Mouse (Mus musculus): ENCODE data around the gene Ckm. TPM values are rescaled to one million over a fixed set of nuclear protein-coding genes. Genes with fewer than 3 reads are reported as not detected.

The Ckm gene
- not detected in 2 replicates for polyA plus RNA-seq (2014; fragmentation: Nextera tagmentation; extraction: Ambion mirVana)

DNA sequence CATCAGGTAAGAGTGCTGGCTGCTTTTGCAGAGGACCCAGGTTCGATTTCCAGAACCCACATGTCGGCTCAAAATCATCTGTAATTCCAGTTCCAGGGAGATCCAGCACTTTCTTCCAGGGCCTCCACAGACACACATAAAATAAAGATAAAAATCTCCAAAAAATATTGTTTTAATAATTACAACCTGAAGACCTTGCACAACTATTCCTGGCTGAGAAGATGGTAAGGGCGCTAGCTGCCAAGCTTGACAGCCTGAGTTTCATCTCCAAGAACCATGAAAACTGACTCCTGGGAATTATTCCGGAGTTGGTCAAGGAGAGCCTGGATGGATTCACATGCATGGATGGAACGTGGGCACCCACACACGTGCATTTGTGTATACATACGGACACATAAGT lies at the start of gene Ckm:
Gene Ckm (plus strand): TSS at position 301 of the 400 bp plus-strand sequence.
- H3K27ac ChIP-seq (ENCODE audit: low read depth, low read length): no peak within 1 kb of the TSS
- peaks cover 41% of the 10 kb centered on the region for H3K27me3 ChIP-seq (replicated peaks; ENCODE audit: control insufficient read depth, insufficient read depth, low read length)
- no peak for DNase-seq (ENCODE audit: low spot score)
- H3K36me3 ChIP-seq (ENCODE audit: control insufficient read depth, insufficient read depth, low read length): no peaks in the 10 kb centered on the region
- 51% methylated on average over 7 of the region's 7 CpGs for WGBS
- ATAC-seq: no peak
- H3K9ac ChIP-seq (ENCODE audit: low read length): peak within 1 kb of the TSS; percentile 55
- H3K4me2 ChIP-seq (ENCODE audit: low read length): peak within 1 kb of the TSS; percentile 90
- H3K4me3 ChIP-seq (ENCODE audit: low read depth, low read length): peak within 1 kb of the TSS; percentile 49
- H3K9me3 ChIP-seq (replicated peaks; ENCODE audit: control insufficient read depth, low read length): 0 out of 2 replicates have a peak, but pooled peaks cover 4% of the 10 kb centered on the region
- H3K4me1 ChIP-seq (ENCODE audit: control insufficient read depth, insufficient read depth, low read length): peaks cover 4% of the 10 kb centered on the region

DNA sequence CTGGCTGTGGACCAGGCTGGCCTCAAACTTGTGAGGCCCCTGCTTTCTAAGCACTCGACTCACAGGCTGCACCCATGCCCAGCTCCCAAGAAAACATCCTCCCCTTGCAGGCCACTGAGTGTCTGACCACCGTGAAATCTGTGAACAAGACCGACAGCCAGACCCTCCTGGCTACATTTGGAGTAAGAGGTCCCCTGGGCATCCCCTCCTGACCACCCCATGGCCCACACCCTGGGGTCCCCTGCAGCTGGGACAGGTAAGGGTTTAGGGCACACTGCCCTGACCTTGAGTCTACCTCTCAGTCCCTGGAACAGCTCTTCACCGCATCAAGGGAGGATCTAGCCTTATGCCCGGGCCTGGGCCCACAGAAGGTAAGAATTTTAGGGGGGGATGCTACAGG lies 49.6 kb upstream of the Ckm start:
- WGBS: 84% methylated on average over 5 of the region's 5 CpGs
- 0 out of 2 replicates have a peak, but pooled peaks cover 2% of the 10 kb centered on the region for H3K4me1 ChIP-seq (ENCODE audit: control insufficient read depth, insufficient read depth, low read length)
- no peak overlapping the region for H3K9ac ChIP-seq (ENCODE audit: low read length)
- ATAC-seq (no peak), DNase-seq (ENCODE audit: low spot score) (no peak)
- H3K4me2 ChIP-seq (ENCODE audit: low read length): no peak overlapping the region
- no peak overlapping the region for H3K27ac ChIP-seq (ENCODE audit: low read depth, low read length)
- no peaks in the 10 kb centered on the region for H3K9me3 ChIP-seq (replicated peaks; ENCODE audit: control insufficient read depth, low read length)
- no peak overlapping the region for H3K4me3 ChIP-seq (ENCODE audit: low read depth, low read length)
- no peaks in the 10 kb centered on the region for H3K27me3 ChIP-seq (replicated peaks; ENCODE audit: control insufficient read depth, insufficient read depth, low read length)
- H3K36me3 ChIP-seq (ENCODE audit: control insufficient read depth, insufficient read depth, low read length): peaks cover 57% of the 10 kb centered on the region

DNA sequence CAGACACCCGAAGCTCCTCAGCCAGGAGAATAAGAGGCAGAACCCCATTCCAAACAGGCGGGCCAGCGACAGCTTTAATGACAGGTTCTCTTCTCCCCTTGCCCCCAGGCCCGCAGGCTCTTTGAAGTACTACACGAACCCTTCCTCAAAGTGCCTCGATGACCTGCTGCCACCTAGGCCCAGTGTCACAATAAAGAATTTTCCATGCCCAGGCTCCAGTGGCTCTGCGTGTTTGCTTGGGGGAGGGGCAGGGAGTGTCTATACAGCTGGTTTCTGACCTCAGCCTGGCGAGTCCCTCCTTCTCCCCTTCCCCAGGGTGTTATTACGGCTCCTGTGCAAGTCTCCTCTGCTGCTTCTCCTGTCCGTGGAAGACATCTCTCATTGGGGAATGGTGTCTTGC lies 48.3 kb upstream of the Ckm start:
- ATAC-seq: no peak
- Histone ChIP-seq H3K27ac (ENCODE audit: low read depth, low read length) (no peak overlapping the region), H3K4me2 (ENCODE audit: low read length) (no peak overlapping the region), H3K27me3 (replicated peaks; ENCODE audit: control insufficient read depth, insufficient read depth, low read length) (no peaks in the 10 kb centered on the region), H3K36me3 (ENCODE audit: control insufficient read depth, insufficient read depth, low read length) (peaks cover 47% of the 10 kb centered on the region), H3K4me1 (ENCODE audit: control insufficient read depth, insufficient read depth, low read length) (peaks cover 6% of the 10 kb centered on the region; the same call in 1 of the 2 replicates), H3K4me3 (ENCODE audit: low read depth, low read length) (no peak overlapping the region), H3K9me3 (replicated peaks; ENCODE audit: control insufficient read depth, low read length) (no peaks in the 10 kb centered on the region), H3K9ac (ENCODE audit: low read length) (no peak overlapping the region)
- WGBS: 87% methylated on average over 10 of the region's 10 CpGs
- no peak for DNase-seq (ENCODE audit: low spot score)

DNA sequence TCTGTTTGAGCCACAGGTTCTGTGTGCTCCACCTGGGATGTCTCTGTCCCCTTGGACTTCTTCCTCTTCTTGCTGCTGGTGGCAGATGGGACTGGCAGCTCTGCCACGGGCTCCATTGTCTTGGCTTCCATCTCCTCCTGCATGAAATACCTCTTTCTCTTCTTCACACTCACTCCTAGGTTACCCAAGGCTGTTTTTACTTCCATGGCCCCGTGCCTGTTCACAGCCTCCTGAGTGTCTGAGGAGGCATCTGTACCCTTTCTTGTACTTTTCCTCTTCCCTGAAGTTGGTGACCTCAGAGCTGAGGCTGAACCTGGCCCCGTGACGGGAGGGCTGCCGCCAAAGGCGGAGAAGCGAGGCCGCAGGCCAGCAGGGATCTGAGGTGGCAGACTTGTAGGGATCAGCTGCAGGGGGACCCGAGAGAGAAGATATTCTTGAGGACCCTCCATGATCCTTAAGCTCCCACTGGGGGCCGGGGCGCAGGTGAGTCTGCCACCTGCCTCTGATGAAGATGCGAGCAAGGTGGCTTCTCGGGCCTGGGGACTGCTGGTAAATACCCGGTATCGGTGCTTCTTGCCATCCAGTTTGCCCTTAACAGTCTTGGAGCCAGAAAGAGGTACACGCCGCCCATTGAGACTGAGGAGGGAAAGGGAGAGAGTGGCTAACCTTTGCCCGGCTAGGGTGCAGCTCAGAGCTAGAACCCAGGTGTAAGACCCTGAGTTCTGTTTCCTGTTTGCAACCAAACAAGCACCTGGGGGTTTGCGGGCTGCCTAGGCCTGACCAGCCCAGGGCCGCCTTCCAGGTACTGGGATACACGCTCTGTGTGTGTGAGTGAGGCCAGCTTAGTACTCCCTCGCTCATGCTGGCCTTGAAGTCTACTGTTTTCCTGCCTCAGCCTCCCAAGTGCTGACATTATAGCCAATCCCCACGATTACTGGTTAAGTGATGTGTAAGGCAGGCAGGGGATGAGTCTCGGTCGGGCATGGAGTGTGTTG lies 46.9 kb upstream of the Ckm start:
- H3K9ac ChIP-seq (ENCODE audit: low read length): 0 out of 2 replicates have a peak overlapping the region, but pooled peaks have one; percentile 67
- no peak overlapping the region for H3K27ac ChIP-seq (ENCODE audit: low read depth, low read length)
- H3K9me3 ChIP-seq (replicated peaks; ENCODE audit: control insufficient read depth, low read length): no peaks in the 10 kb centered on the region
- peaks cover 9% of the 10 kb centered on the region; the same call in 1 of the 2 replicates for H3K4me1 ChIP-seq (ENCODE audit: control insufficient read depth, insufficient read depth, low read length)
- peak overlapping the region; percentile 99 for H3K4me2 ChIP-seq (ENCODE audit: low read length)
- DNase-seq (ENCODE audit: low spot score) (no peak), ATAC-seq (no peak)
- H3K27me3 ChIP-seq (replicated peaks; ENCODE audit: control insufficient read depth, insufficient read depth, low read length): no peaks in the 10 kb centered on the region
- H3K36me3 ChIP-seq (ENCODE audit: control insufficient read depth, insufficient read depth, low read length): peaks cover 35% of the 10 kb centered on the region
- H3K4me3 ChIP-seq (ENCODE audit: low read depth, low read length): no peak overlapping the region
- WGBS: 93% methylated on average over 25 of the region's 25 CpGs

DNA sequence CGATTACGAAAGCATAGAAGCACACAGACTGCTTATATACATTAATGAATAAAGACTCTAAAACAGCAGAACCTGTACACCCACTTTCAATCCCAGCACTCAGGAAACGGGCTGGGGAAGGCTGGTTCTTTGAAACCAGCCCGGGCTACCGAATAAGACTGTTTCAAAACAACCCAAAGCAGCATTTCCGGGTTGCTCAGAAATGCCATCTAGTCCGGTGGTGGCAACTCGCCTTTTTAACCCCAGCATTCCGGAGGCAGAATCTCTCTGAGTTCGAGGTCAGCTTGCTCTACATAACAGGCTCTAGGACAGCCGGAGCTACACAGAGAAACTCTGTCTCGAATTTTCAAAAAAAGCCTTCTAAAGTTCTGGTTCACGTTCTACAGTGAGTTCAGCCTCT lies 45.9 kb upstream of the Ckm start:
- H3K36me3 ChIP-seq (ENCODE audit: control insufficient read depth, insufficient read depth, low read length): peaks cover 25% of the 10 kb centered on the region
- H3K27me3 ChIP-seq (replicated peaks; ENCODE audit: control insufficient read depth, insufficient read depth, low read length): no peaks in the 10 kb centered on the region
- ATAC-seq (no peak), DNase-seq (ENCODE audit: low spot score) (no peak)
- peak overlapping the region; percentile 67 for H3K9ac ChIP-seq (ENCODE audit: low read length)
- 20% methylated on average over 13 of the region's 13 CpGs for WGBS
- peaks cover 9% of the 10 kb centered on the region; the same call in 1 of the 2 replicates for H3K4me1 ChIP-seq (ENCODE audit: control insufficient read depth, insufficient read depth, low read length)
- H3K4me3 ChIP-seq (ENCODE audit: low read depth, low read length): peak overlapping the region; percentile 55
- H3K4me2 ChIP-seq (ENCODE audit: low read length): peak overlapping the region; percentile 99
- no peak overlapping the region for H3K27ac ChIP-seq (ENCODE audit: low read depth, low read length)
- no peaks in the 10 kb centered on the region for H3K9me3 ChIP-seq (replicated peaks; ENCODE audit: control insufficient read depth, low read length)

DNA sequence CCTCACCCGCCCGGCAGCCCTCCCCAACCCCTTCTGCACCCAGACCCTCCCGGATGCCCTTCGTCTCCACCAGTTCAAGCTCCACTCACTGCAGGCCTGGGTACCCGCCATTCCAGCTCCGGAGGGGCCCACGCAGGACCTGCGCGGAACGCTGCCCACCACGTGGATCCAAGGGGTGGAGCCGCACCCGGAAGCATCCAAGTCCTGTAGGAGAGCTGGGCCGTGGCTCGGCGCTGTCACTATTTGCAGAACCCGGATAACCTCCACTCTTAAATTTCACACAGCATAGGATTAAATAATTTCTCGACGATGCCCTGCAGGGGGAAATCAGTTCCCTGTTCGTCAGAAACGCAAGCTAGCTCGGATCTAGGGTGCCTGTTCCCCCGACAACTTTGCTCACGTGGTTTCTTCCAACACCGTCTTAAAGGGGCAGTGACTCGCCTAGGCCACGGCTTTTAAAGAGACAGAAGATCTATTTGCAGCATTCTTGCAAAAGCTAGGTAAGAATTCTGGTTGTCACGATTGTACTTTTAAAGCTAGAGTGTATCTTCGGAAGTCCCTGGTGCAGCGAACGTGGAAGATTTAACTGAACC lies 45.2 kb upstream of the Ckm start, which contains the start of the genes Cd3eap and Ppp1r13l:
Gene Cd3eap (minus strand): TSS at position 185 of the 593 bp plus-strand sequence.
Gene Ppp1r13l (plus strand): TSS at position 451 of the 593 bp plus-strand sequence.
- peak within 1 kb of the TSS; percentile 30; the same call in 1 of the 2 replicates for H3K27ac ChIP-seq (ENCODE audit: low read depth, low read length)
- peaks cover 22% of the 10 kb centered on the region for H3K36me3 ChIP-seq (ENCODE audit: control insufficient read depth, insufficient read depth, low read length)
- peak within 1 kb of the TSS; percentile 55 for H3K4me3 ChIP-seq (ENCODE audit: low read depth, low read length)
- 0% methylated on average over 31 of the region's 31 CpGs for WGBS
- H3K27me3 ChIP-seq (replicated peaks; ENCODE audit: control insufficient read depth, insufficient read depth, low read length): no peaks in the 10 kb centered on the region
- H3K4me1 ChIP-seq (ENCODE audit: control insufficient read depth, insufficient read depth, low read length): peaks cover 9% of the 10 kb centered on the region; the same call in 1 of the 2 replicates
- peak within 1 kb of the TSS; percentile 67 for H3K9ac ChIP-seq (ENCODE audit: low read length)
- H3K9me3 ChIP-seq (replicated peaks; ENCODE audit: control insufficient read depth, low read length): no peaks in the 10 kb centered on the region
- DNase-seq (ENCODE audit: low spot score) (peak; percentile 94), ATAC-seq (peak; percentile 81)
- H3K4me2 ChIP-seq (ENCODE audit: low read length): peak within 1 kb of the TSS; percentile 99

DNA sequence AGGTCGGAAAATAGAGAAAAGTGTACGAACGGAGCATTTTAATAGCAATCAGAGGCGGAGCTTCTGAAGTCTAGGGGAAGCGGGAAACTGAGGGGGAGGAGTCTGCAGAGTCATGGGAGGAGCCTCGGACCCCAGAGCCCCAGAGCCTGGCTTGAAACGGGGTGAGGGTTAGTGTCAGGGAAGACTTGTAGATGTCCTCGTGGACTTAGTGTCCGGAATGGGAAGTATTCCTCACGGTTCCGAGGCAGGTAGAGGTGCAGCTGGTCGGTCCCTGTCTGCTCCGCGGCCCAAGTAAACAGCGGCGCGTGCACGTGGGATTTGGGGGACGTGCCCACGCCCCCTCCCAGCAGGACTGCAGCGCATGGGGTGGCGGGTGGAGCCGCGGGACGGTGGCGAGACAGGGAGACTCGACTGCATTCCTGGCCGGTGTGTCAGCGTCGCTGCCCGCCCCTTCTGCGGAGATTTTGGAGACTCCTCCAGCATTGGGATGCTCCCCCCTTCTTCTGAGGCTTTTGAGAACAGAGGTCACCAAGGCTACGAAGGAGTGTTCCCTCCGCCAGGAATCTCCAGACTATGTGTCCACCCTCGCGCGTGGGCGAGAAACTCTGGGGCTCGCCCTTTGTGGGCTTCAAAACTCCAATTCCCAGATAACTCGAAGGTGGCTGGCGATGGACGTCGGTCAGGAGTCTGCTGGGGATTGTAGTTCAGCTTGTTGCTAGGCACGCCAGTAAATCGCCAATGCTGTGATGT lies 44.5 kb upstream of the Ckm start:
- Histone ChIP-seq H3K9me3 (replicated peaks; ENCODE audit: control insufficient read depth, low read length) (no peaks in the 10 kb centered on the region), H3K27me3 (replicated peaks; ENCODE audit: control insufficient read depth, insufficient read depth, low read length) (no peaks in the 10 kb centered on the region), H3K4me2 (ENCODE audit: low read length) (peak overlapping the region; percentile 99), H3K4me1 (ENCODE audit: control insufficient read depth, insufficient read depth, low read length) (peaks cover 9% of the 10 kb centered on the region; the same call in 1 of the 2 replicates), H3K27ac (ENCODE audit: low read depth, low read length) (no peak overlapping the region; the same call in 1 of the 2 replicates), H3K4me3 (ENCODE audit: low read depth, low read length) (peak overlapping the region; percentile 55), H3K36me3 (ENCODE audit: control insufficient read depth, insufficient read depth, low read length) (peaks cover 16% of the 10 kb centered on the region), H3K9ac (ENCODE audit: low read length) (peak overlapping the region; percentile 67)
- DNase-seq (ENCODE audit: low spot score): peak; percentile 71
- peak; percentile 74 for ATAC-seq
- under 1% methylated on average over 45 of the region's 45 CpGs for WGBS

DNA sequence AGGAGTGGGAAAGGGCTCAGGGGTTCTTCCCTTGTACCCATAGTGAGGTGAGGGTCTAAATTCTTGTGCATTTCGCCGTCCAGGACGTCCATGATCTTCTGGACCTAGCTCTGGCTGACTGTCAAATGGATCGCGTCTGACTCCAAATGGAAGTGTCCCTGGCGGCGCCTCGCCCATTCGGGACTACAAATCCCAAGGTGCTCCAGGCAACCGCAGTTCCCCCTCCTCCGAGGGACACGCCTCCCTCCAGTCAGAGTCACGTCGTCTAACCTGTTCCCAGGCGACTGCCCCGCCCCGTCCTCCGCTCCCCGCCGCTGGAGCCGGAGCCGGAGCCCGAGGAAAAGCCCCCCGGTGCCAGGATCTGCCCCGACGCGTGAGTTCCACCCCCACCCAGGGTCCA lies 43.6 kb upstream of the Ckm start:
- DNase-seq (ENCODE audit: low spot score) (peak; percentile 95), ATAC-seq (peak; percentile 74)
- peak overlapping the region; percentile 40; the same call in 1 of the 2 replicates for H3K9ac ChIP-seq (ENCODE audit: low read length)
- WGBS: under 1% methylated on average over 27 of the region's 27 CpGs
- no peaks in the 10 kb centered on the region for H3K27me3 ChIP-seq (replicated peaks; ENCODE audit: control insufficient read depth, insufficient read depth, low read length)
- H3K36me3 ChIP-seq (ENCODE audit: control insufficient read depth, insufficient read depth, low read length): peaks cover 11% of the 10 kb centered on the region
- peak overlapping the region; percentile 99 for H3K4me2 ChIP-seq (ENCODE audit: low read length)
- no peaks in the 10 kb centered on the region for H3K9me3 ChIP-seq (replicated peaks; ENCODE audit: control insufficient read depth, low read length)
- H3K4me1 ChIP-seq (ENCODE audit: control insufficient read depth, insufficient read depth, low read length): peaks cover 9% of the 10 kb centered on the region; the same call in 1 of the 2 replicates
- H3K27ac ChIP-seq (ENCODE audit: low read depth, low read length): no peak overlapping the region
- H3K4me3 ChIP-seq (ENCODE audit: low read depth, low read length): peak overlapping the region; percentile 55
